Mouse (Mus musculus): Measurements from ENCODE around the gene Slc35e3.
A peak's percentile ranks its signal among the peaks of the same experiment; 100 is the strongest.

The Slc35e3 gene

DNA sequence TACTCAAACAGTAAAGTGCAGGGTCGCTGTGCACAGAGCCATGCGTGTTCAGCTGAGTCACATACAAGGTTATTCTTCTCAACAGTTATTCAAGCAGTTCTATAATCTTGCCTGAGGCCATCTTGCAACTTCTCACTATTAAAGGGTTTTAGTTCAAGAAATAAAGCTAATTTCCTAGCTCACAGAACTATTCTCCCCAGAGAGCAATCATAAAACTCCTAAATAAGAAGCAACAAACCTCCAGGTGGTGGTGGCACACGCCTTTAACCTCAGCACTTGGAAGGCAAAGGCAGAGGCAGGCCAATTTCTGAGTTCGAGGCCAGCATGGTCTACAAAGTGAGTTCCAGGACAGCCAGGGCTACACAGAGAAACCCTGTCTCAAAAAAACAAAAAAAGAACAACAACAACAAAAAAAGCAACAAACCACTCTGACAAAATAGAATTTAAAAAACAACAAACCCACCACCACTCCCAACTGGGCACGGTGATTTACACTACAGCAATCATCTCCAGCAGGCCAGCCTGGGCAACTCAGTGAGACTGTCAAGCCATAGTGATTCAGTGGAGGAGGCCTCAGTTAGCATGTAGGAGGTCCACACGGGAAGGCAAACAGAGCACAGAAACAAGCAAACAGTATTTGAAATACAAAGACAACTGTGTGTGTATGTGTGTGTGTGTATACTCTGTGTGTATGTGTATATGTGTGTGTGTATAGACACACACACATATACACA, 49.2 kb downstream of the Slc35e3 start:
- no peak for DNase-seq

DNA sequence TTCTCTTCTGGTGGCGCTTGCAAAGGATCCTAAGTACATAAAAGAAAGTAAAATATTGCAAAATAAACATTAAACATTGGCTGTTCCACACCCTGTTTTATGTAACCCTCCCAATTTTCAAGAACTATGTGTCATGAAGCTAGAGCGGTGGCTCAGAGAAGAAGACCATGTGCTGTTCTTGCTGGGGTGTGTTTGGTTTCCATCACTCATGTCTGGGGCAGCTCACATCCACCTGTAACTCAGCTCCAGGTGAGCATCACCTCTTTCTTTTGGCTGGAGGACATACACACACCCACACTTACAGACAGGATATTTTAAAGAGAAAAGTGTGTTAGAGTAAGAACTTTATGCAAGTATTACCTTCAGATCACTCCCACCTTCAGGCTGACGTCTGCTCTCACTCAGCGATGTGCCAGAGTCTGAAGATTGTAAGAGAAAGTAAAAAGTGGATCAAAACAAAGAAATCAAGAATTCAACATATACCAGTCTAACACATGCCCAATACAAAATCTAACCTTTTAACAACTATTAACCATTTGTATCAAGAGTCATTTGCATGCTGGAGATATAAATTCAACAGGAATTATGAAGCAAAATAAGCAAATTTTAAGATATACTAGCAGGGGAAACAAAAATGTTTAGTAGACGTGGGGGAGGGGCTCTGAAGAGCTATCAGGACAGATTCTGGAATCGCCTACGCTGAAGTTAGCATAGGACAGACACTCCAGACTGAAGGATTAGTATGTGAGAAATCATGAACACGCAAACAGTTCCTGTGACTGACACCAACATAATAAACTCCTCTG, 49.9 kb downstream of the Slc35e3 start:
- no peak for DNase-seq

DNA sequence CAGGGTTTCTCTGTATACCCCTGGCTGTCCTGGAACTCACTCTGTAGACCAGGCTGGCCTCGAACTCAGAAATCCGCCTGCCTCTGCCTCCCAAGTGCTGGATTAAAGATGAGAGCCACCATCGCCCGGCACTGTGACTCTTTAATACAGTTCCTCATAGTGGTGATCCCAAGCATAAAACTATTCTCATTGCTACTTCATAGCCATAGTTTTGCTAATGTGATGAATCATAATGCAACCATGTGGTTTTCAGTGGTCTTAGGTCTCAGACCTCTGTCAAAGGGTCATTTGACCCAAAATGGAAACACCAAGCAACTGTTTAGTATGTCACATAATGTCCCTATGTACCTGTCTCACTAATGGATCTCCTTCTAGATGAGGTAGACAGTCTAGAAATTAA, 50.6 kb downstream of the Slc35e3 start:
- DNase-seq = no peak

DNA sequence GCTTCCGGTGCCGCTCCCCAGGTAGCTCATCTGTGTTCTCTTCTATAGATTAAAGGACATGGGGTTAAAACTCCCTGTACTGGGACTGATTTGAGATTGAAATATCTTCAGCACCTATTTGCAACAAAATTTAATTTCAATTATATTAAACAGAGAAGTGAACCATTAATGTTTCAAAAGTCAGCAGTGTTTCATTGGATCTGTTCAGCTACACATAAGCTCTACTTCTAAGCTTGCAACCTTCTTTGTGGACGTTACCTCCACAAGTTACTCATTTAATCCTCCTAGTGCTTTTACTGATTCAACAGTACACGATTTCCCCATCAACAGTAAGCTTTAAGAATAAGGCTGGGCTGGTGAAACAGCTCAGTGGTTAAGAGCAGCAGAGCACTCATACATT, 51.1 kb downstream of the Slc35e3 start:
- DNase-seq = no peak

DNA sequence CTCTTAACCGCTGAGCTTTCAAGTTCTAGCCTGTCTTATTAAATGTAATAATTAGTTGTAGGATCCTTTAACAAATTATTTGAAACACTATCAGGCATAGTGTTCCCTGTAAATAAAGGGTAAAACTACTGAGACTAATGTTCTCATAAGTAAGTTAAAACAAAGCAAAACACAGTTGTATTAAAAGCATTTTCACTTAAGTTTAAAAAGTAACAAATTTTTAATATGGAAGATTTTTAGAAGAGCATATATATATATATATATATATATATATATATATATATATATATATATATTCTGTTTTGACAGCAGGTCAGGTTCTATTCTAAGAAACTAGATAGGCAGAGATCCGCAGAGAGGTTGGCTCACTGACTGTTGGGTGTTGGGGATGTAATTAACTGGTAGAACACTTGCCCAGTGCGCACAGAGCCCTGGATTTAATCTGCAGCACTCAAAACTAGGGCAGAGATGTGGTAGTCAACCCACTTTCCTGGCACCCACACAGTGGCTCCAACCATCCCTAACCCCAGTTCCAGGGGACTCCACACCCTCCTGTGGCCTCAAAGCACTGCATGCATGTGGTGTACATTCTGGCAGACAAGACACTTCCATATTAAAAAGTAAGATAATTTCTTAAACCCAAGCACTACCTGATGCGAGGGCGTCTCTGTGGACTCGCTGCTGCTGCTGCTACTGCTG, 51.8 kb downstream of the Slc35e3 start:
- no peak for DNase-seq

DNA sequence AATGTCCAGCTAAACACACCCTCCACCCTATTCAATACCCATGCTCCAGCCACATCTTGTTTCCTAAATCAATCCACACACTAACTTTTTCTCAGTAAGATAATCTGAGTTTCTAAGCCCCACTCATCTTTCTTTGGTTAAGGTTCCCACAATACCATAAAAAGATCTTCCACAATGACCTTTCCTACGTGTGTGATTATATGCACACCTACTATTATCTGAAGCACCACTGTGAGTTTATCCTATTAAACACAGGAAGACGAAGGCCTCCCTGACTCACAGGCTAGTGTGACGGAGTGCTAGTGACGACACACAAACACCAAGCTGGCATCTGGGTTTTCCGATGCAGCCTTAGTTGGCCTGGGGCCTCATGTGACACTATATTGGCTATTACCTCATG, 53.2 kb downstream of the Slc35e3 start:
- no peak for DNase-seq

DNA sequence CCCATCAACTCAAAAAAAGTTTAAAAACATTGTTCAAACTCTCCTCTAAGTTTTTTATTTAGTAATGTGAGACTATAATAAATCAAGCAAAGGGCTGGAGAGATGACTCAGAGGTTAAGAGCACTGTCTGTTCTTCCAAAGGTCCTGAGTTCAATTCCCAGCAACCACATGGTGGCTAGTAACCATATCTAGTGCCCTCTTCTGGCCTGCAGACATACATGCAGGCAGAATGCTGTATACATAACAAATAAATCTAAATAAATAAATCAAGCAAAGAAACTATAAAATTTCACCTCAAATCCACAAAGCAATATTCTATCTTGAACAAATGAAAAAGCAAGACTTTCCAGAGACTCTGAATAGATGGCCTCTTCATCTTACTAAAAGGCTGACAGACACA, 54.0 kb downstream of the Slc35e3 start:
- no peak for DNase-seq

DNA sequence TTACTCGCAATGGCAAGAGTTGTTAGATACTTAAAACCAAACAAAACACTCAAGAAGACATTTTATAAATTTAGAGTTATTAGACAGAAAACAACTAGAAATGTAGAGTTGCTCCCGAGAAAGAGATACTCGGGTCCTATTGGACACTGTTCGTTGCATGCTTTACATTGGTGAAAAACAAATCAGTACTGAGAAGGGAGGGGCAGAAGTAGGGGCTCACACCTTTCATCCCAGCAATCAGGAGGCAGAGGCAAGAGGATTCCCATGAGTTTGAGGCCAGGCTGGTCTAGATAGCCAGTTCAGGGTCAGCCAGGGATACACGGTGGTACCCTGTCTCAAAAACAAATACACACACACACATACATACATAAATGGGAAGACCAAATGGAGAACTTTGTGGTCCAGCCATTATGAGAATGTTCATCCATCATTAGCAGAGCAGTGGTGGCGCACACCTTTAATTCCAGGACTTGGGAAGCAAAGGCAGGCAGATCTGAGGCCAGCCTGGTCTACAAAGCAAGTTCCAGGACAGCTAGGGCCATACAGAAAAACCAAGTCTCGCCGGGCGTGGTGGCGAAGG, 54.7 kb downstream of the Slc35e3 start:
- DNase-seq = no peak

DNA sequence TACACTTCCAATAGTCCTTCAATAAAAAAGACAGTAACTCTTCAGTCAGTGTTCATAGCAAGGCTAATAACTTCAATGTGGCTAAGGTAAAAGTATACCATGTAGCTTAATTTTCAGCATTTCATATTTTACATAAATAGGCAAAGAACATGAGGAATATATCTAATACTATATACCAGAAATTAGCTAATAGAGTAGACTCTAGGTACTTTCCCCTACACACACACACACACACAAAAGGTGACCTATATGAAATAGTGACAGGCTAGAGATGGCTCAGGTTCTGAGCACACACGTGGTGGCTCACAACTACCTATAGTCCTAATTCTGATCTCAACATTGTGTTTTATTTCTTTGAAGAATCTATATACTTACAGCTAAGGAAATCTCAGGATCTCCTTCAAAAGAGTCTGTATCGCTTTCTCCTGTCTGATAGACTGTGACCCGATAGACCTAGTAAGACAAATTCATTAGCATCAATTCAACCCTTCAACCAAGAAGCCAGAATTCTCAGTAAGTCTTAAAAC, 55.3 kb downstream of the Slc35e3 start:
- DNase-seq = no peak

DNA sequence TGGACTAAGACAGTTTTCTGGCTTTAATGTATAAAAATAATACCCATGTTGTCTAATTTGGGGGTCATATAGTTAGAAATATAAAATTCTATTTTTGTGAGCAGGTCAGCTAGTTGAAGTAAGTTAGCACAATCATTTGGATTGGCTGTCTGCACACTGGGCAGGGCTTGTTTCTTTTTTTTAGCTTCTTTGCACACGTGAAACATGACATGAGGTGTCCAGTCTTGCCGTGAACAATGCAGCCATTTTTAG, 56.1 kb downstream of the Slc35e3 start:
- DNase-seq = no peak

DNA sequence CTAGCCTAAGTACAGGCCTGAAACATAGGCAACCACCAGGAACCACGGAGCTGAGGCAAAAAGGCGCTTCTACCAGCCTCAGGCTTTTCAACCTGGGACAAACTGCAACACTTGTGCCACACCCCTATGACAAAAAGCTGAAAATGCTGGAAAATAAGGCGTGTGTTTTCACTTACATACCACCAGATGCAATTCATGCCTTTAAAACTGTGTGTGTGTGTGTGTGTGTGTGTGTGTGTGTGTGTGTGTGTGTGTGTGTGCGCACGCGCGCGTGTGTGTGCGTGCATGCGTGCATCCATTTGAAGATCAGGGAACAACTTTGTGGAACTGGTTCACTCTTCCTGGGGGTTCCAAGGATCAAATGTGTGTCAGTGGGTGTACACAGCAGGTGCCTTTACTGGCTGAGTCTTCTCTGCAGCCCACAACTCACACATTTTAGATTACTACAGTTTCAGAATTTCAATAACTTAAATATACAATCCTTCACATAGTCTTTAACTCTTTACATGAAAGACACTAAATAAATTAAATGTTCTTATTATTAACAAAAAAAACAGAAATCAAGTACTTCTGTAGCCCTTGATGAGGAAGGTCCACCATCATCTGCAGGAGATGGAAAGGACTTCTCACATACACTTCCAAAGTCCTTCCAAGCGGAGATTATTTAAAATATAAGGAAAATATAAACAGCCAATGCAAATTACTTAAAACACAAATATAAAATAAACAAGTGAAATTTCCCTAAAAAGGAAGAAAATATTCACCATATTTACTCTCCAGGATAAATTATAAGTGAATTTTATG, 56.7 kb downstream of the Slc35e3 start:
- DNase-seq = no peak

DNA sequence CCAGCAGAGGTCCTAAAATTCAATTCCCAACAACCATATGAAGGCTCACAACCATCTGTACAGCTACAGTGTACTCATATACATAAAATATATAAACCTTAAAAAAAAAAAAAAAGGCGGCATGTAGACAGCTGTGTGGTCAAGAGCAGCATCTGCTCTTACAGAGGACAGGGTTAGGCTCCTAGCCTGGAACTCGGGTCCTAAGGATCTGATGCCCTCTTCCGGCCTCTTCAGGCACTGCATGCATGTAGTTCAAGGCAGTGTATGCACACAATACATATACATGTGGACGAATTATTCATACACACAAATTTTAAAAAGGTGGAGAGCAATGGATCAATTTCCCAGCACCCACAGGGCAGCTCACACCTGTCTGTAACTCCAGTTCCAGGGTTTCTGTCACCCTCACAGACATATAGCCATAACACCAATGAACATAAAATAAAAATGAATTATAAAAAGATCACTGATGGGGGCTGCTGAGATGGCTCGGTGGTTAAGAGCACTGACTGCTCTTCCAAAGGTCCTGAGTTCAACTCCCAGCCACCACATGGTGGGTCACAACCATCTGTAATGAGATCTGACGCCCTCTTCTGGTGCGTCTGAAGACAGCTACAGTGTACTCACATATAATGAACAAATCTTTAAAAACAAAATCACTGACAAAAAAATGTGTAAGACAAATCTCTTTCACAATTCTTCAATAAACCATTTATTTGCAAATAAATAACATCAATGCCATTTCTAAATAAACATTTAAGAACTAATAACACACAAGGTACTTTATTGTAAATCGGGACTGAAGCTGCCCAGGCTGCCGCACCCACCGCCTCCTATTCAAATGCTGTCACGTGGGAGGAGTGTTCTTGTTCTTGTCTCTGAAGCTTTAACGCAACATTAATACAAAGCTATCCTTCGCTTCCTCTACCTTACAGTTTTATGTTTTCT, 57.7 kb downstream of the Slc35e3 start:
- peak; percentile 62 to 63 for DNase-seq

DNA sequence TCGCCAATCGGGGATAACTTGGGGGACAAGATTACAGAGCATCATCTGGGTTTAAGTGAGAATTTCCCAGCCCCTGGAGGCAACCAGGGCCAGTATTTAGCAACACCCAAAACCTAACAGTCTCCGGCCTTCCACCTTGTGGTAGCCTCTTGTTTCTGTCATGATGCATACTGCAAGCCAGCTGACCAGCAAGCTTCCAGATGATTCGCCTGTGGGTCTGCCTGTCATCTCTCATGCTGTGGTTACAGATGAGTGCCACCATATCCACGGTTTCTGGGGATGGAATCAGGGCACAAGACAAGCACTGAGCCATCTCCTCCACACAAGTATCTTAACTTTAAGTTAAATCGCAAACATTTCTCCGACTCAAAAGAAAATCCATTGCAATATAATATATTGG, 58.6 kb downstream of the Slc35e3 start:
- DNase-seq = no peak

DNA sequence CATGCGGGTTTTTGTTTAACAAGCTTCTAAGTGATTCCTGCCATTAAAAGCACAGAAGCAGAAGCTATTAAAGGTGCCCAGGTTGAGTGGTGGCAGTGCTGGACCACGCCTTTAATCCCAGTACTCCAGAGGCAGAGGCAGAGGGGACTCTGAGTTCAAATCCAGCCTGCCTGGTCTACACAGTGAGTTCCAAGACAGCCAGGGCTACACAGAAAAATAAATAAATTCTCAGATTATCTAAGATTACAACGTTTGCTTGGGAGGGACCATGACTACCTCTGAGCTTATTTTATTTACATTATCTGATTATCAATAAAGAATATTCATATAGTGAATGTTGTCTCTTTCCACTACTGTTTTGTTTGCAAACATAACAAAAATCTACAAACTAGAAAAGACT, 59.1 kb downstream of the Slc35e3 start:
- no peak for DNase-seq

DNA sequence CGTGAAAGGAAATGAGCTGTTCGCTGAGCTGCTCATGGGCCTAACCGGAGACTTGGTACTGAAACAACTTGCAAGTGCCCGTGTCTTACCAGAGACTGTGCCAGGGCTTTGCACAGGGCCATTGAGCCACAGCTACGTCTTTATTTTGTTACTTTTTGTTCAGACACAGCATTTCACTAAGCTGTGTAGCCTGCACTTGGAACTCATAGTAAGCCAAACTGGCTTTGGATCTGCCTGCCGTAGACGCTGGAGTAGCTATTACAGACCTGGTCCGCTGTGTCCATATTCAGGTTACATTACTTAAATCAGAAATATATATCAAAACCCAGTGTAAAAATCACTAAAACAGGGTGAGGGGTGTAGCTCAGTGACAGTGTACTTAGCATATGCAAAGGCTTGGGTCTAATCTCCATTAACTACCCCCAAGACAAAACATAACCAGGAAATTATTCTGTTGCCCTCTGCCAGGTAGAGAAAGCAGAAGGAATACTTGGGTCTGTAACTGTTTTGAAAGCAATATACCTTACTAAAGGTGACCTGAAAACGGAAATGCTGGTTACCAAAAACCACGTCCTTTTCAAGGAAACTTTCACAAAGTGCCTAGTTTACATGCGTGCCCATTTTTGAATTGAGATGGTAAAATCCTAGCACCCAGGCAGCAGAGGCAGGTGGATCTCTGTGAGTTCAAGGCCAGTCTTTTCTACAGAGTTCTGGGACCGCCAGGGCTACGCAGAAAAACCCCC, 60.1 kb downstream of the Slc35e3 start:
- no peak for DNase-seq

DNA sequence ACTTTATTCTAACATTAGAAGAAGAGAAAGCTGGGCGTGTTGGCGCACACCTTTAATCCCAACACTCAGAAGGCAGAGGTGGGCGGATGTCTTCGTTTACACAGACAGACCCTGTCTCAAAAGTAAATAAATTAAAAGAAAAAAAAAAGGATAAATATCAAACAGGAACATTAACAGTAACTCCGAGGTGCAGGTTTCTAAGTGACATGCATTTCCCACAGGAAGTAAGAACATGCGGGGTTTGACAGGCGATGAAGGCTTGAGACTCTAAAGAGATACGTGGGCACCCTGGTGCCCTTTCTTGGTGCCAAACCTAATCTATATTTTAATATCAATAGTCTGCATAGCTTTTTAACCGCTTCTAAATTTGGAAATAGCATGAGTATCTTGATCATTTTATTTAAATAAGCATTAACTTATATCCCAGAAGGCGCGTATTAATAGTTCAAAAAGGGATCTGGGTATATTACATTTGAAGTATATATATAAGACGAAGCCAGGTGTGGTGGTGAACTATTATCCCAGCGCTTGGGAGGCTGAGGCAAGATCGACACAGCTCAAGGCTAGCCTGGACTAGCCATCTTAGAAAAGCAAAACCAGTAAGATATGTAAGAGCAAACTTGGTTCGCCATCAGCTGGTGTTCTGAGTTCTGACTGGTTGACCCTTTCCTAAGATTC, 60.9 kb downstream of the Slc35e3 start:
- no peak for DNase-seq

DNA sequence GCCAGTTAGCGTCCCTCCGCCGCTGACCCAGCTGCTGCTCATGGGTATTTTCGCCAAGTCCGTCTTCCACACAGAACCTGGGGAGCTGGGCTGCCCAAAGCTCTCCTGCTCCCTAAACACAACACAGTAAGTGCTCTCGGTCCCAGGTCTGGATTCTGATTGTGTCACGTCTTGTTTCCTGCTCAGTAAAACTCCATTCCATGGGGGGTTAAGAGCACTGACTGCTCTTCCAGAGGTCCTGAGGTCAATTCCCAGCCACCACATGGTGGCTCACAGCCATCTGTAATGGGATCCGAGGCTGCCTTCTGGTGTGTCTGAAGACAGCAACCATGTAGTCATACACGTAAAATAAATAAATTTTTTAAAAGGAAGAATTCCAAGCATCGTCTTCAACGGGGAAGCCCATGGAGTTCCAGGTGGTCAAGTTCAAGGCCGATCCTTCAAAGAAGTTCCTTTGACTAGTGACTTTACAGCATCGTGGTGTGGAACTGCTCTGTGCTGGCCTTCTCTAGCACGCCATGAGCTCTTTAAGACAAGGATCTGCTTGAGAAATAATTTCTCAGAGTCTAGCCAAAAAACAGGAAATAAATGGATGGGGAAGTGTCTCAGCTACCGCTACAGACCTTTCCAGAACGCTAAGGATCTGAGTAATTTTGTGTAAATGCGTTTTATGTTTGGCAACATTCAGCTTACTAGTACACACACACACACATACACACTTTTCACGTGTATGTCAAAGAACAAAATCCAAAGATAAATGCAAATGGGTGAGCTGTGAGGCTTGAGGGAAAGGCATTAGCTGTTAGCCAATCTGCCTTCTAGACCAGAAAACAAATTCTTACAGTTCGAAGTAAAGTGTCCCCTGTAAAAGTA, 61.6 kb downstream of the Slc35e3 start:
- DNase-seq = no peak

DNA sequence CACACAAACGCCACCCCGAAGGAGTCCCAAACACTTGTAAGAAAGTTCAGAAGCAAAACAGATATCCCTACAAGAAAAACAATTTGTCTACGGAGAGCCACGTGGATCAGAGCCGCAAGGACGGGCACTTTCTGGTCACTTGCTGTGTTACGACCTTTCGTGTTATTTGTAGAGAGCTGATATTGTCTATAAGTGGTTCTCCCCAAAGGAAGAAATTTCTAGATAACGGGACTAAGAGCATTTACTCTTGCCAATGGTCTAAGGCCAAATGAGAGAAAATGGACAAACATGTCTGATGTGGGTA, 62.5 kb downstream of the Slc35e3 start:
- no peak for DNase-seq
